Mouse (Mus musculus): ENCODE measurements around the gene Cnnm3. TPM values are rescaled to one million over a fixed set of nuclear protein-coding genes. Genes with fewer than 3 reads are reported as not detected.

Cnnm3 gene
- polyA plus RNA-seq, 1 experiment from 2014 or later = 3.5 TPM

DNA sequence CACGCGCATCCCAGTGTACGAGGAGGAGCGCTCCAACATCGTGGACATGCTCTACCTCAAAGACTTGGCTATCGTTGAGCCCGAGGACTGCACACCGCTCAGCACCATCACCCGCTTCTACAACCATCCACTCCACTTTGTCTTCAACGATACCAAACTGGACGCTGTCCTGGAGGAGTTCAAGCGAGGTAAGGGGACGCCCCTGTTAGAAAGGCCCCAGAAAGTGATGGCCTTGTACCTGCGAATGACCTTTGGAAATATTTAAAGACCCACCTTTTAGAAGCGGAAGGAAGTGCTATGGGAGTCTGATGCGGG is 1.3 kb downstream of the Cnnm3 start:
- DNase-seq (ENCODE audit: low spot score) (no peak), ATAC-seq (replicated peaks; ENCODE audit: insufficient number of reproducible peaks, low FRiP score, low TSS enrichment, low read depth) (no peak)
- Histone ChIP-seq H3K27me3 (ENCODE audit: control insufficient read depth, insufficient read depth, low read length) (no peaks in the 10 kb centered on the region), H3K27ac (replicated peaks; ENCODE audit: low read depth, low read length) (peak overlapping the region; percentile 96), H3K4me1 (ENCODE audit: control insufficient read depth, insufficient read depth, low read length) (no peaks in the 10 kb centered on the region), H3K4me3 (ENCODE audit: low read depth, low read length) (peak overlapping the region; percentile 92), H3K36me3 (replicated peaks; ENCODE audit: control insufficient read depth, insufficient read depth, low read depth, low read length) (no peaks in the 10 kb centered on the region), H3K4me2 (ENCODE audit: low read depth, low read length) (peak overlapping the region; percentile 91), H3K9ac (replicated peaks; ENCODE audit: low read length) (peak overlapping the region; percentile 84), H3K9me3 (replicated peaks; ENCODE audit: control insufficient read depth, low read length) (no peaks in the 10 kb centered on the region)
- WGBS = under 1% methylated on average over 16 of the region's 16 CpGs

GRCm38 (mm10) chr1:36513310-36513709 is 1.6 kb downstream of the Cnnm3 start:
- Histone ChIP-seq H3K9me3 (replicated peaks; ENCODE audit: control insufficient read depth, low read length) (no peaks in the 10 kb centered on the region), H3K27ac (replicated peaks; ENCODE audit: low read depth, low read length) (no peak overlapping the region), H3K36me3 (replicated peaks; ENCODE audit: control insufficient read depth, insufficient read depth, low read depth, low read length) (no peaks in the 10 kb centered on the region), H3K4me3 (ENCODE audit: low read depth, low read length) (peak overlapping the region; percentile 92), H3K9ac (replicated peaks; ENCODE audit: low read length) (peak overlapping the region; percentile 84), H3K27me3 (ENCODE audit: control insufficient read depth, insufficient read depth, low read length) (no peaks in the 10 kb centered on the region), H3K4me2 (ENCODE audit: low read depth, low read length) (peak overlapping the region; percentile 91), H3K4me1 (ENCODE audit: control insufficient read depth, insufficient read depth, low read length) (no peaks in the 10 kb centered on the region)
- ATAC-seq (replicated peaks; ENCODE audit: insufficient number of reproducible peaks, low FRiP score, low TSS enrichment, low read depth) = no peak
- WGBS = 16% methylated on average over 1 of the region's 1 CpGs
- DNase-seq (ENCODE audit: low spot score) = no peak

DNA sequence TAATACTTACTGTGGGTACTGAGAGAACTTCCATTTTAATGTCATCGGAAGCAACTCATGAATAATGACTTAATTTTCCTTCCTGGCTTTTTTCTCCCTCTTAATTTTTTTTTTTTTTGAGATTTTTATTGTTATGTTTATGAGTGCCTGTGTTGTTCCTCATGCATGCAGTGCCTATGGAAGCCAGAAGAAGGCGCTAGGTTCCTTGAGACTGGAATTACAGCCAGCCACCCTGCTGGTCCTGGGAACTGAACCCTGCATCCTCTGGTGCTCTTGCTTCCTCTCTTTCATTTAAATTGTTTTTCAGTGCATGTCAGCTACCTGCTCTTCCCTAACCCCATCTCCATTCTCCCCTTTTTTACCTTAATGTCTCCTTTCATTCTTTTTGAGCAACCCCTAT is 2.1 kb downstream of the Cnnm3 start:
- DNase-seq (ENCODE audit: low spot score) = peak; percentile 58
- Histone ChIP-seq H3K9ac (replicated peaks; ENCODE audit: low read length) (no peak overlapping the region), H3K4me1 (ENCODE audit: control insufficient read depth, insufficient read depth, low read length) (no peaks in the 10 kb centered on the region), H3K27me3 (ENCODE audit: control insufficient read depth, insufficient read depth, low read length) (no peaks in the 10 kb centered on the region), H3K36me3 (replicated peaks; ENCODE audit: control insufficient read depth, insufficient read depth, low read depth, low read length) (no peaks in the 10 kb centered on the region), H3K4me3 (ENCODE audit: low read depth, low read length) (peak overlapping the region; percentile 92), H3K4me2 (ENCODE audit: low read depth, low read length) (peak overlapping the region; percentile 91), H3K9me3 (replicated peaks; ENCODE audit: control insufficient read depth, low read length) (no peaks in the 10 kb centered on the region), H3K27ac (replicated peaks; ENCODE audit: low read depth, low read length) (no peak overlapping the region)
- WGBS = 48% methylated on average over 2 of the region's 2 CpGs
- no peak for ATAC-seq (replicated peaks; ENCODE audit: insufficient number of reproducible peaks, low FRiP score, low TSS enrichment, low read depth)

GRCm38 (mm10) chr1:36518259-36518658 is 6.6 kb downstream of the Cnnm3 start:
- DNase-seq (ENCODE audit: low spot score) (no peak), ATAC-seq (replicated peaks; ENCODE audit: insufficient number of reproducible peaks, low FRiP score, low TSS enrichment, low read depth) (no peak)
- Histone ChIP-seq H3K27ac (replicated peaks; ENCODE audit: low read depth, low read length) (no peak overlapping the region), H3K27me3 (ENCODE audit: control insufficient read depth, insufficient read depth, low read length) (no peaks in the 10 kb centered on the region), H3K4me2 (ENCODE audit: low read depth, low read length) (no peak overlapping the region), H3K4me3 (ENCODE audit: low read depth, low read length) (no peak overlapping the region), H3K9me3 (replicated peaks; ENCODE audit: control insufficient read depth, low read length) (no peaks in the 10 kb centered on the region), H3K4me1 (ENCODE audit: control insufficient read depth, insufficient read depth, low read length) (no peaks in the 10 kb centered on the region), H3K36me3 (replicated peaks; ENCODE audit: control insufficient read depth, insufficient read depth, low read depth, low read length) (peaks cover 13% of the 10 kb centered on the region), H3K9ac (replicated peaks; ENCODE audit: low read length) (no peak overlapping the region)
- 78% methylated on average over 3 of the region's 3 CpGs for WGBS

DNA sequence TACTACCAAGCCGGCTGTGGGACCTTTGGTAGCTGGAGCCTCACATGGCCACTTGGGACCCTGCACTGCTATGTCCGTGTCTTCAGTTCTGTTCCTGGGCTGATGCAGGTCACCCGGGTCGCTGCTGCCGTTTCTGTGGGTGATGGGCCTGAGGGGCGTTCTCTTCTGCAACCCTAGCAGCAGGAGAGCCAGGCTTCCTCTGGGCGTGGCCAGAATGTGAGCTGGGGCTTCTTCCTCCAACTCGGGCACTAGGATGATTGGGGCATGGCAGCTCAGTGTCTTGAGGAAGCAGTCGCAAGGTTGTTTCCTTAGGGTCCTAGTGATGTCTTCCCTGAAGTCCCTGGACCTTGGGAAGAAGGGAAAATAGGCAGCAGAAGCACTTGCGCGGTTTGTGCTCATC is 8.0 kb downstream of the Cnnm3 start:
- DNase-seq (ENCODE audit: low spot score) = no peak
- H3K27me3 ChIP-seq (ENCODE audit: control insufficient read depth, insufficient read depth, low read length) = no peaks in the 10 kb centered on the region
- H3K9ac ChIP-seq (replicated peaks; ENCODE audit: low read length) = no peak overlapping the region
- no peak for ATAC-seq (replicated peaks; ENCODE audit: insufficient number of reproducible peaks, low FRiP score, low TSS enrichment, low read depth)
- H3K27ac ChIP-seq (replicated peaks; ENCODE audit: low read depth, low read length) = no peak overlapping the region
- 77% methylated on average over 11 of the region's 11 CpGs for WGBS
- no peak overlapping the region for H3K4me2 ChIP-seq (ENCODE audit: low read depth, low read length)
- no peak overlapping the region for H3K4me3 ChIP-seq (ENCODE audit: low read depth, low read length)
- peaks cover 13% of the 10 kb centered on the region for H3K36me3 ChIP-seq (replicated peaks; ENCODE audit: control insufficient read depth, insufficient read depth, low read depth, low read length)
- no peaks in the 10 kb centered on the region for H3K9me3 ChIP-seq (replicated peaks; ENCODE audit: control insufficient read depth, low read length)
- H3K4me1 ChIP-seq (ENCODE audit: control insufficient read depth, insufficient read depth, low read length) = no peaks in the 10 kb centered on the region

GRCm38 (mm10) chr1:36522210-36522609 is 10.5 kb downstream of the Cnnm3 start:
- ATAC-seq (replicated peaks; ENCODE audit: insufficient number of reproducible peaks, low FRiP score, low TSS enrichment, low read depth) (no peak), DNase-seq (ENCODE audit: low spot score) (no peak)
- H3K27ac ChIP-seq (replicated peaks; ENCODE audit: low read depth, low read length) = no peak overlapping the region
- no peak overlapping the region for H3K4me3 ChIP-seq (ENCODE audit: low read depth, low read length)
- no peaks in the 10 kb centered on the region for H3K9me3 ChIP-seq (replicated peaks; ENCODE audit: control insufficient read depth, low read length)
- no peak overlapping the region for H3K9ac ChIP-seq (replicated peaks; ENCODE audit: low read length)
- H3K4me1 ChIP-seq (ENCODE audit: control insufficient read depth, insufficient read depth, low read length) = no peaks in the 10 kb centered on the region
- H3K4me2 ChIP-seq (ENCODE audit: low read depth, low read length) = no peak overlapping the region
- WGBS = 95% methylated on average over 7 of the region's 7 CpGs
- H3K36me3 ChIP-seq (replicated peaks; ENCODE audit: control insufficient read depth, insufficient read depth, low read depth, low read length) = peaks cover 13% of the 10 kb centered on the region
- H3K27me3 ChIP-seq (ENCODE audit: control insufficient read depth, insufficient read depth, low read length) = no peaks in the 10 kb centered on the region

DNA sequence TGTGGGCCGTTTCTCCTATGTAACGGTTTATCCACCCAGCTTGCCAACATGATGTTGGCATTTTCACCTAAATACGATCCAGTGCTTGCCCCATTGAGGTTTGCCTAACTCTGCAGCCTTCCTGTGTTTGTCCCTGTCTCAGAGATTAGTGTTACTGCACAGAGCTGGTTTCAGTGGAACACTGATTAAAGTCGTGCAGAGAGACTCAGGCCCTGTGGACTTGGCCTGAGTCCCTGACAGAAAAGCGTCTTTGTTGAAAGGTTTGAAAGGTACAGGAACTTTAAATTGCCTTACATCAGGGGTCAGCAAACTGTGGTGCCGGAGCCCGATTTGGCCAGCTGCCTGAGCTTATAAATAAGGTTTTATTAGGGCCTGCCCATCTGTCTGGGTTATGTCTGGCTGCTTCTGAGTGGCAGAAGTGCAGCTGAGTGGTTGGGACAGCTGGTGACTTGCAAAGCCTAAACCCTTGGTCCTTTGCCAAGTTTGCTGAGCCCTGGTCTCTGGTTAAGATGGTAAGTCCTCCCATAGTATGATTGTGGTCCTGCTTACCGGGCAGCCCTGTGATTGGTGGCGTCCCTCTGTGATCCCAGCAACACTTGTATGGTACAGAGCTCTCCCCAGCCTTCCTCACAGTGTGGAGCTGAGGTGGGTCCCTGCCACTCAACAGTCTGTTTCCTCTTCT is 11.8 kb downstream of the Cnnm3 start:
- no peak overlapping the region for H3K27ac ChIP-seq (replicated peaks; ENCODE audit: low read depth, low read length)
- WGBS = 83% methylated on average over 9 of the region's 9 CpGs
- no peaks in the 10 kb centered on the region for H3K4me1 ChIP-seq (ENCODE audit: control insufficient read depth, insufficient read depth, low read length)
- H3K9ac ChIP-seq (replicated peaks; ENCODE audit: low read length) = no peak overlapping the region
- no peak overlapping the region for H3K4me2 ChIP-seq (ENCODE audit: low read depth, low read length)
- H3K9me3 ChIP-seq (replicated peaks; ENCODE audit: control insufficient read depth, low read length) = no peaks in the 10 kb centered on the region
- DNase-seq (ENCODE audit: low spot score) (no peak), ATAC-seq (replicated peaks; ENCODE audit: insufficient number of reproducible peaks, low FRiP score, low TSS enrichment, low read depth) (no peak)
- H3K36me3 ChIP-seq (replicated peaks; ENCODE audit: control insufficient read depth, insufficient read depth, low read depth, low read length) = peaks cover 13% of the 10 kb centered on the region
- H3K27me3 ChIP-seq (ENCODE audit: control insufficient read depth, insufficient read depth, low read length) = no peaks in the 10 kb centered on the region
- H3K4me3 ChIP-seq (ENCODE audit: low read depth, low read length) = no peak overlapping the region

DNA sequence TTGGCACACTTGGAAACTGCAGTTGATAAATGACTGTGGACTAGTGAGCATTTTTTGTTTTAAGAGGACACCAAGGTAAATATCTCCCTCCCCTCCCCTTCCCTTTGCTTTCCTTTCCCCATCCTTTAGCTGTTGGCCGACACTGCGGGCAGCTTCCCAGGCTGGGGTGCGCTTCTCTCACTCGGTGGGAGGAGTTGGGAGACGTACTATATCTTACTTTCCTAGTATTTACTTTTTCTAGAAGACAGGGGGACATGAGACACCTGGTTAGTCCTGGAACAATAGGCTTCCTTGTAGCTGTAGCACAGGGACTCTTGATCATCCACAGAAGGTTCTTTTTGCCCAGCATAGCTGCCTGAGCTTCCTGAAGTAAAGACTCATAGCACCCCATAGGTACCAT is 12.4 kb downstream of the Cnnm3 start:
- Histone ChIP-seq H3K36me3 (replicated peaks; ENCODE audit: control insufficient read depth, insufficient read depth, low read depth, low read length) (peaks cover 13% of the 10 kb centered on the region), H3K9me3 (replicated peaks; ENCODE audit: control insufficient read depth, low read length) (no peaks in the 10 kb centered on the region), H3K4me3 (ENCODE audit: low read depth, low read length) (no peak overlapping the region), H3K27me3 (ENCODE audit: control insufficient read depth, insufficient read depth, low read length) (no peaks in the 10 kb centered on the region), H3K27ac (replicated peaks; ENCODE audit: low read depth, low read length) (no peak overlapping the region), H3K9ac (replicated peaks; ENCODE audit: low read length) (no peak overlapping the region), H3K4me1 (ENCODE audit: control insufficient read depth, insufficient read depth, low read length) (no peaks in the 10 kb centered on the region), H3K4me2 (ENCODE audit: low read depth, low read length) (no peak overlapping the region)
- 91% methylated on average over 5 of the region's 5 CpGs for WGBS
- DNase-seq (ENCODE audit: low spot score) (no peak), ATAC-seq (replicated peaks; ENCODE audit: insufficient number of reproducible peaks, low FRiP score, low TSS enrichment, low read depth) (no peak)
